Mouse (Mus musculus): ENCODE measurements around the gene Atoh7.

Gene Atoh7

GRCm38 (mm10) chr10:63099941-63100562 is 601 bp downstream of the Atoh7 start:
- DNase-seq (ENCODE audit: low spot score) = peak; percentile 58

GRCm38 (mm10) chr10:63100657-63101056 is 1.2 kb downstream of the Atoh7 start:
- DNase-seq (ENCODE audit: low spot score) = no peak

GRCm38 (mm10) chr10:63113027-63113604 is 13.7 kb downstream of the Atoh7 start:
- no peak for DNase-seq (ENCODE audit: low spot score)

DNA sequence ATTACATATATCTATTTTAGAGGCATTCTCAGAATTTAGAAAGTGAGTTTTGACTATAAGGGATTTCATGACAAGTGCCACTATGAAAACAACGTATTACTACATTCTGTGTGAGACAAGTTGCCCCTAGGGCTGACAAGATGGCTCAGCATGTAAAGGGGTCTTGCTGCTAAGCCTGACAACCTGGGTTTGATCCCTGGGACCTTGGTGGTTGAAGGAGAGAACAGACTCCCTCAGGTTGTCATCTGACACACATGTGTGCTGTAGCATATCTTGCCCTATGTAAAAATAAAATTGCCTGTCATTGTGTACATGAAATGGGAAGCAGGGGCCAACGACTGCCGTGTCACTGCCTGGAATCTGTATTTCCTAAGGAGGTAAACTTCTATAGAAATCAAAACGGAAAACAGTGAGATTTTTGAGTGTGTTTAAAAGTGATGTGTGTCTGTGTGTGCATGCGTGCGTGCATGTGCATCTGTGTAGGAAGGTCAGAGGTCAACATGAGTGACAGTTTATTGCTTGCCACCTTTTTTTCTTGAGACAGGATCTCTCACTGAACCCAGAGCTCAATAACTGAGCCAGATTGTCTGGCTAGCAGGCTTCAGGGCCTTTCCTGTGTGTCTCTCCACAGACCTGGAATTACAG is 14.4 kb downstream of the Atoh7 start:
- no peak for DNase-seq (ENCODE audit: low spot score)

DNA sequence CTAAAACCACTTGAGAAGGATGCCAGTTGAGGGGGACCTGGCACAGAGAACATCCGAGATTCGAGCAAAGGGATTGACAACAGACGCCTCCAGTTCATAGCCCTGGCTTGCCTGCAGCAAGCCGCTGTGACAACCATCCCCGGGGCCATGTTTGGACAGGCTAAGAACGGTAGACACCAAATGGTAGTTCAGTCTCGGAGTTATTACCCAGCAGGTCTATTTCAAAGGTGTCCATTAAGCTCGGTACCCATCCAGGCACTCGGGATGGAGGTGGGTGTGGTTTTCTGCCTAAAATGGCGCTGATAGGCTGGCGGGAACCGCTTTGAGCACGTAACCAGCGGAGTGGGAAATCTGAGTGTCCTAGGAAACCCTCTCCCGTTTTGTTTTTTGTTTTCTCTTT is 16.4 kb downstream of the Atoh7 start:
- DNase-seq (ENCODE audit: low spot score) = no peak

- DNase-seq (ENCODE audit: low spot score) = no peak
Measured at GRCm38 (mm10) chr10:63116376-63116775, 16.9 kb downstream of the Atoh7 start.

- no peak for DNase-seq (ENCODE audit: low spot score)
Measured at GRCm38 (mm10) chr10:63117583-63117982, 18.1 kb downstream of the Atoh7 start.

DNA sequence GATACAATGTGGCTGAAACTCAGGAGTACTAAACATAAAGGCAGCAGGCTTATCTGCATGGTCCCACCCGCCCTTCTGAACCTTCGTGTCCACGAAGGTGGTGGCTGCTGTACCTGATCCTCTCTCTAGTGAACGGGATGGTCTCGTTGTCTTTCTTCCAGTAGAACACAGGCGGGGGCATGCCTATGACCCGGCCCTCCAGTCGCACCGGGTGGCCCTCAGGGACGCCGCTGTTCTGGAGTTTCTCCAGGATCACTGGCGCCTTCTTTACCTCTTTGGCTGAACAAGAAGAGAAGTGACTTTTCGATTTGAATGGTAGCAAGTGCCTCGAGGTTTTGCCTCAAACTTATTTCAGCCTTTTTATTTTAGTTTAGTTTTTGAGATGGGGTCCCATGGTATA is 20.5 kb downstream of the Atoh7 start:
- DNase-seq (ENCODE audit: low spot score) = no peak

GRCm38 (mm10) chr10:63121961-63122360 is 22.5 kb downstream of the Atoh7 start:
- DNase-seq (ENCODE audit: low spot score) = no peak

DNA sequence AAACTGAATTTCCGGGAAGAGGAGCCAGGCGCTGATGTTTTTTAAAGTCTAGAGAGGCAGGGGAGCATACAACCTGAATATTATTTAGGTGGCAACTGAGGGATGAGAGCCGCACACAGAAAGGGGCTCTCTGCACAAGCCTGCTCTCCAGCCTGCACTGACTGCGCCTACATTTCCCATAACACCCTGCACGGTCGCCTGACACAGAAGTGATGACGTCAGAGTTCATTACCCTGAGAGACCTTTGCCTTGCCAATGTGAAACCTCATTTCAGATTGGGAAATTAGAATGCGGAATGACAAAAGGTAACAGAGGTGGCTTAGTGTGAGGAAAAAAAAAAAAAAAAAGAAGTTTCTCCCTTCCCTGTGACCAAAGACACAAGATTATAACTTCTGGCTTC is 23.1 kb downstream of the Atoh7 start:
- no peak for DNase-seq (ENCODE audit: low spot score)

- DNase-seq (ENCODE audit: low spot score) = no peak
Measured at GRCm38 (mm10) chr10:63123141-63123540, 23.7 kb downstream of the Atoh7 start.

DNA sequence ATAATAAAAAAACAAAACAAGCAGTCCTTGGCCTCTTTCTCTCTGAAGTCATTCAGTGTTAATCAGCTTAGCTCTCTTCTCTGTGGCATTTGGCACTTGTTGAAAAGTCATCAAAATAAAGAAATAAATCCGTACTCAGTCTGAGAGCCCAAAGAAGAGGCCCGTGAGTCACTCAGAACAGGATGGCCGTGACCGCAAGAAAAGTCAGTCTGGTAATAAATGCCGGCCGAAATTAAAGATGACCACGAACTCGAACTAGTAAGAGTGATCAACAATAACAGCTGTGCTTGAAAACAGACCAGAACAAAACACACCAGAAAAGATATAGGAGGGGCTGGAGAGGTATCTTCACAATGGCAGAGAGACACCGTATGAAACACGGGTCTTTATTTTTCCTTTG is 24.6 kb downstream of the Atoh7 start:
- DNase-seq (ENCODE audit: low spot score) = no peak

- DNase-seq (ENCODE audit: low spot score) = no peak
Measured at GRCm38 (mm10) chr10:63125343-63125742, 25.9 kb downstream of the Atoh7 start.

- no peak for DNase-seq (ENCODE audit: low spot score)
Measured at GRCm38 (mm10) chr10:63126116-63126515, 26.7 kb downstream of the Atoh7 start.

- no peak for DNase-seq (ENCODE audit: low spot score)
Measured at GRCm38 (mm10) chr10:63127156-63127555, 27.7 kb downstream of the Atoh7 start.

DNA sequence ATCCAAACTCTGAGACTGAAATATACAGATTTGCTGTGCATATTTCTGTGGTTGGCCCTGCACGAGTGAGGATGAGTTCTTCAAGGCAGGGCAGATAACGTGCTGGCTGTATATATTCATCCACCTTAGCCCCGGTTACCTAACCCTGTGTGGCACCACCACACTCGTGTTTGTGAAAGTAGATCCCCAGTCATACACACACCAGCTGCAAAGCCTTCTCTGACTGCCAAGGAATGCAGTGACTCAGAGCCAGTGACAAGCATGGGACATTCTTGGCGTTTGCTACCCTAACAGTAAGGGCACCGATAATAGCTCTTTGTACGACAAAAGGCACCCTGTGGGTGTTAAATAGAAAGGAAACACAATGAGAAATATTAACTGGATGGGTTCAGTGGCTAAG is 28.8 kb downstream of the Atoh7 start:
- DNase-seq (ENCODE audit: low spot score) = no peak

DNA sequence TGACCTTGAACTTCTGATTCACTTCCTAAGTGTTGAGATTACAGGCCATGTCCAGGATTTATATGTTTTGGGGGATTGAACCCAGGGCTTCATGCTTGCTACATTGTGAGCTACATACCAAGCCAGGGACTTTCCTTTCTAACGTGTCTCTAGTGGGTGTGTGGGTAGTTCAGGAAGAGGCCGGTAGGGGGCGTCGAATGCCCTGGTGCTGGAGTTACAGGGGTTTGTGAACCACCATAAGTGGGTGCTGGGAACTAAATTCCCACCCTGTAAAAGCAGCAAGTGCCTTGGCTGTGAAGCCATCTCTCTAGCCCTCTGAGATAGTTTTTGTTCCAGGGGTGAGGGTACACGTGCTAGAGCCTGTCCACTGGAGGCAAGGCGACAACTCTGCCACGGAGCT is 31.0 kb downstream of the Atoh7 start:
- peak; percentile 65 for DNase-seq (ENCODE audit: low spot score)

DNA sequence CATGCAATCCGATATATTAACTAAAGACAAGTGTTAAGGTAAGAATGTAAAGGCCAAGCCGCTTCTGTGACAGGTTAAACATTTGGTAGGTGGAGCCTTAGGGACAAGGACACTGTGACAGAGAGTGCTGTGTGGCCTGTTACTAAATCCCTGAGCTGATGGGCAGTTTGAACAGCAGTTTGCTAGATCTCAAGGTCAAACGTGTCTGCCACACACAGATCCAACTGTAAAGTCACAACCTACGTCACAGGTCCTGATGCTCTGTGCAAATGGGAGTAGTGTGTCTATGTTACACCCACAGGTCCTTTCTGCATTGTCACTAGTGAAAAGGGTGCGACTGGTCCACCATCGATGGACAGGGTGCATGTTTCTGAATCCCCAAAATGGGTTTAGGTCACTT is 32.9 kb downstream of the Atoh7 start:
- no peak for DNase-seq (ENCODE audit: low spot score)

- DNase-seq (ENCODE audit: low spot score) = no peak
Measured at GRCm38 (mm10) chr10:63133326-63133725, 33.9 kb downstream of the Atoh7 start.

GRCm38 (mm10) chr10:63135680-63136079 is 36.2 kb downstream of the Atoh7 start:
- no peak for DNase-seq (ENCODE audit: low spot score)

DNA sequence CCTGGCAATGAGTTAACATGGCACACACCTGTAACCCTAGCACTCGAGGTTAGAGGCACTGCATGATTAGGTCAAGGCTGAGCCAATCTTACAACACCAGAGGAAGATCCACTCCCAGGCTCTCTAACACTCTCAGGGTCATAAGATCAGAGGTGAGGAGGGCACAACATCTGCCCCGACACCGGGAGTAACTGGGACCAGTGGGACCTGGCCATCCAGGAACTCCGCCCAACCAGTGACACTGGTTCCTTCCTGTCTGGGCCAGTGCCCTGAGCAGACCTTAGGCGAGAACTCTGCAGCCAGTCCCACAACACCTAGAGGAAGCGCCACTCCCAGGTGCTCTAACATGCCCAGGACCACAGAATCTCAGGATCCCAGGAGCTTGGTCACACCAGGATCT is 37.0 kb downstream of the Atoh7 start:
- DNase-seq (ENCODE audit: low spot score) = no peak

DNA sequence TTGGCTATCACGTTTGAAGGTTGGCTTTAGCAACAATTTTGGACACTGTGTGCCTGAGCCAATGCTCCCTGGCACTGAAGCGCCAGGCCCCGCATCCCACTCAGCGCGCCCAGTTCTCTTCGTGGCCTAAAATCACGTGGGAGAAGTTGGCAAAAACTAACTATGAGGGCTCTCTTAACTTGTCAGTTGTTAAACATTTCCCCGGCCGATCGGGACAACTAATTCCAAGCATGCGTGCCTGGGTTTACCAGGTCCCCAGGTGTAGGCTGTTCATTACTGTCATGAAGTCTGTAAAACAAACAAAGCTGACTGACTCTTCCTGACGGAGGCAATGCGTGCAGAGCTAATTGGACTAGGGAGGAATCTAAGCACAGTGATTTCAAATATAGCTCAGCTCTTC is 43.2 kb downstream of the Atoh7 start:
- peak; percentile 62 for DNase-seq (ENCODE audit: low spot score)

Data from testis, postnatal 14 days (tissue).